Mouse (Mus musculus): ENCODE data around the gene Bicdl1.

- TF ChIP-seq CTCF (IDR thresholded peaks at IDR 0.05; ENCODE audit: borderline replicate concordance, control insufficient read depth, extremely low read depth, insufficient read depth, low read length, poor library complexity) (no peak), POLR2A (IDR thresholded peaks at IDR 0.05; ENCODE audit: control insufficient read depth, extremely low read depth, insufficient read depth, low read length, poor library complexity) (no peak)
These were observed 80.5 kb downstream of the Bicdl1 start for GRCm38 (mm10) chr5:115650885-115651284.

All from thymus, adult 2 months (tissue).